Mouse (Mus musculus) cerebellum, postnatal 36 days (tissue): Measurements from ENCODE around the gene Tulp1.
A peak's percentile ranks its signal among the peaks of the same experiment; 100 is the strongest.
"Not testable (repeated sequence)": the region's sequence is repeated elsewhere in the genome, so short reads cannot be mapped to it uniquely, and the experiment has no call there.

Experiments
- DNase-seq, 2 experiments: peaks; one replicate each; pipeline ENCODE4 v3.0.0; 2021 to 2022; ENCODE audit warnings: mixed read lengths in 2 of 2

Tulp1 gene

DNA sequence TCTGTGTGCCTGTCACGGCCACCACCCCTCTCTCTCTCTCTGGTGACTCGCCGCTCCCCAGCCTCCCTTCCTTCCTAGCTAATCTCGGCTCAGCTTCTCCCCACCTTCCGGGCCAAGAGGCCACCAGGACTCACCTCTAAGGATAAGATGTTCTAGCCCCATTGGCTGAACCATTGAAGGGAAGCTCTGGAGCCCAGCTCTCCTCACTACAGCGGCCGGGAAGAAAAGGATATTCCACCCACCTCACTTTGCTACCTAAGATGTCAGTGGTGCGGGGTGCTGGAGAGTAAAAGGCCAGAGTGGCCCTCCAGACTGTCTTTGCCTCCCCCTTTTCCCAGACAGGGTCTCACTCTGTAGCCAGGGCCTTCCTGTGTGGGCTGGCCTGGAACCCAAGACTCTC, at the start of gene Tulp1:
Tulp1 (minus strand) TSS at position 101 of the 400 bp plus-strand sequence.
- DNase-seq = no peak

DNA sequence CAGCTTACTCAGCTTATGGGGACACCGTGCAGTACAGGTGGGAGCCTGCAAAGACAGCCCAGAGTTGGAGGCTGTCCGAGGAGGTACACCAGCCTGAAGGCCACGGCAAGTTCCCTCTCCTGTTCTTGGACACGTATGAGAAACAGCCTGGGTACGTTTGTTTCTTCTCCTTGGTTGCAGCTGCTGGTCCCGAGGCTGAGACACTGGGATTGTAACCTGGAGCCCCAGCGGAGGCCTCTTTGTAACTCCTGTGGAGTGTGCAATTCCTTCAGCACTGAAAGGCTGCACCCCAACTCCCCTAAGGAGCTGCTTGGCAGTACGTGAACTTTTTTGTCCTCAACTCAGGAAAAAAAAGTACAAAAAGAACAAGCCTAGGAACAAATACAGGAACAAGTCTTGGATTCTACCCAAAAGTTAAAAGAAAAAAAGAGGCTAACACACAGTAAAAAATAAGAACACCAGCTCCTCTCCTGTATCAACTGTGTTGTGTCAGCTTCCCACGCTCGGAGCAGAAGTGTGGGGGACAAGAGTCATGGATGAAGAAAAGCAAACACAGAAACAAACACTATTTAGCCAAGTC, 46.4 kb upstream of the Tulp1 start:
- no peak for DNase-seq

GRCm38 (mm10) chr17:28410731-28411130, 45.7 kb upstream of the Tulp1 start:
- no peak for DNase-seq

DNA sequence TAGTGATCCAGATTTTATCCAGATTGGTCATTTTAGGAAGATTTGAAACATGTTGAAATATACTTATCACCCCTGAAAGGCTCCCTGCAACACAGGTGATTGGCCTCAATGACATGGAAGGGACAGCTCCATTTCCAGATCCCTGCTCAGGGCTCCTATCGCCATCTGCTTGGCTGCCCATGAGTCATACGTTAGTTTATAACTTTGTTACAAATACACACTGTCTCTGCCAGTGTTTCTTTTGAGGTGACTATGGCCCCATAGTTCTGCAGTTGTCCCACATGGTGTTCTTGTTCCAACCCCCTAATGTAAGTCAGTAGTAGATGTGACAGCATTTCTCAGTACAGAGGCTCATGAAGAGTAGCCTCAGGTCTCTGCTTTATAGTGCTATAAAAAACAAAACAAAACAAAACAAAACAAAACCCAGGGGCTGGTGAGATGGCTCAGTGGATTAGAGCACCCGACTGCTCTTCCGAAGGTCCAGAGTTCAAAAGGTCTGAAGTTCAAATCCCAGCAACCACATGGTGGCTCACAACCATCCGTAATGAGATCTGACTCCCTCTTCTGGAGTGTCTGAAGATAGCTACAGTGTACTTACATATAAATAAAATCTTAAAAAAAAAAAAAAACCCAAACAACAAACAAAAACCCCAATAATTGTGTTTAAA, 43.4 kb upstream of the Tulp1 start:
- DNase-seq = no peak

GRCm38 (mm10) chr17:28407418-28408250, 42.6 kb upstream of the Tulp1 start:
- peak; percentile 75 to 81 for DNase-seq

DNA sequence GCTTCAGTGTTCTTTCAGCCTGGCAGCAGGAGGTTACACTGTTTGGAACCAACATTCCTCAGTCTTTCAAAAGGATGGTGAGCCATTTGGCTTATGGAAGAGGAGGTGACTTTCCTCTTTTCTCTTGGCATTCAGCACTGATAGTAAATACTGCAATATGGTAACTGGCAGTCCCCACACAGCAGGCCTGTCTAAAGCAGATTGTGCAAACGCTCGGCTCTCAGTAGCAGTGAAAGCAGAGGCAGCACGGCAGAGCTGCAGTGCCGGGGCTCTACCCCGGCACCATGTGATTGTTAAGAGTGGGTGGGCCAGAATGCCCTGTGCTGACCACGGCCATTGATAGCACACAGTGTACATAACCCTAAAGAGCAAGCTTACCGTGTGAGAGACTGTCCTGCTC, 41.4 kb upstream of the Tulp1 start:
- DNase-seq = no peak

- DNase-seq = not testable (repeated sequence)
Measured at GRCm38 (mm10) chr17:28404745-28405144, 39.7 kb upstream of the Tulp1 start.

- DNase-seq = no peak
Measured at GRCm38 (mm10) chr17:28404301-28404700, 39.3 kb upstream of the Tulp1 start.

DNA sequence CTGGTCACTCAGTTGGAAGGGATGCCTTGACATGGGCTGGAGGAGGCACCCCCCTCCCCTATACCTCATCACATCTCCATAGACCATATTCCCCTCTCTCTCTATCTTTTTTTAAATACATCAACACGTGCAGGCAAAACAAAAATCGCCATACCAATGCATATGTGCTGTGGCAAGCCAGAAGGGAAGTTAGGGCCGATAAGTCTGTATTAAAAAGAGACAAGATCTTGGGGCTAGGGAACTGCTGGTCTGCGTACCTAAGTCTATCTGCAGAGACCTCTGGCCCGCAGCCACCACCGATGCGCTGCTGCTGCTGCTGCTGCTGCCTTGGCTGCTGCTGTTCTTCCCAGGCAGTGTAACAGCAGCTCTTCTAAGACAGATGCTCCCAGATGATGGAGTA, 30.0 kb upstream of the Tulp1 start:
- DNase-seq = no peak

DNA sequence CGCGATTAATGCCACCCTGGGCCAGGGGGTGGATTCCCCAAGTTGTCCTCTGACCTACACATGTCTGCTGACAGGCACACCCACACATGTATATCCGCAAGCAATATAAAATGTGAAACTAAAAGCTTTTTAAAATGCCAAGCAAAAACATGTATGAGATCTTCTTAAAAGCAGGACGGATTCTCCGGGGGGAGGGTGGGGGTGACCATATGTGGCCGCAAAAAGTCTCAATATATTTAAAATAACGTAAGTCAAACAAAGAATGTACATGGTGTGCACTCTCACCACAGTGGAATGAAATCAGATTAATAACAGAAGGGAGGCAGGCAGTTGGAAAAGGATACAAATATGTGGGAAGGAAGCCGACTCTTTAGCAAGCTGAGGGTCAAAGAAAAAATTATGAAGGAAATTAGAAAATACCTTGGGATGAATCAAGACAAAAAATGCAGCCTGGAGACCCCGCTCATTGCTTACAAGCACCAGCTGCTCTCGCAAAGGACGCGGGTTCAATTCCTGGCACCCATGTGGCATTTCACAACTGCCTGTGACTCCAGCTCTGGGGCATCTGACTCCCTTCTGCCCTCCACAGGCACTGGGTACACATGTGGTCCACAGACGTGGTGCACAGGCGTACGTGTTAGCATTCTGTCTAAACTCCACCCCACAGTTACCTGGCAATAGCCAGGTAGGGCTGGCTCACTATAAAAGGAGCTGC, 29.2 kb upstream of the Tulp1 start:
- DNase-seq = no peak

DNA sequence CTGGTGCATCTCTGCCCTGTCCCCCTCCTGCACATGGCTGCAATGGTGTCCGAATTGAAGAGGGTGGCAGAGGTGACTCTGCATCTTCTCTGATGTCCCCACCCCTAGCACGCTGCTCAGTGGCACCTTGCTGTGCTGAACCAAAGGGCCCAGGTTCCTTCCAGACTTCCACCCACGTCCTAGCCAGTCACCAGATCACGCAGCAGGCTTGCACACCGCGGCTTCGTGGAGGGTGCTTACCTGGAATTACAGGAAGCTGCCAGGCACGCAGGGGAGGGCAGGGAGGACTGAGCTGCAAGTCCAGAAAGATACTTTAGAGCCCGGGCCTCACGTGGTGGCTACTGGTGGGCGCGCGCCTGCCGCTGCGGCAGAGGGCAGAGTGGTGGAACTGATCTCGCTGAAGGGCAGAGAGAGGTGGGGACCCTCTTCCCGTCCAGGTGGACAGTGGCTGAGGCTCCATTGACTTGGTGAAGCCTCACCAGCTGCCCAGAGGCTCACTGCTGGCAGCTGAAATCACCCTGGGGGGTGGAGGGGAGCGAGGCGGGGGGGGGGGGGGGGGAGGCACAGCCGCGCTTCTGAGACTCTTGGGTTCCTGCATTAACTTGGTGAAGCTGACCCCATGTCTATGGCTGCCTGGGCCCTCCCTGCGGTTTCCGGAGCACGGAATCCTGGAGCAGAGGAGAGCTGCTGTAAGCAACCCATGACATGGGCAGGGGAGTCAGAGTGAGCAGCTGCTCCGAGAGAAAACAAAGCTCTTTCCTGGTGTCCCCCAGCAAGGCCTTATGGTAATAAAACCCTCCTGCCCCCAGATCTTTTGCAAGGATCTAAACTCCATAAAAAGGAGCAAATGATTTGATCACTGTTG, 26.8 kb upstream of the Tulp1 start:
- no peak for DNase-seq

GRCm38 (mm10) chr17:28388534-28388933, 23.5 kb upstream of the Tulp1 start:
- no peak for DNase-seq

- DNase-seq = peak; percentile 87 to 88
Measured at GRCm38 (mm10) chr17:28386150-28386905, 21.3 kb upstream of the Tulp1 start.

- no peak for DNase-seq
Measured at GRCm38 (mm10) chr17:28384298-28384697, 19.3 kb upstream of the Tulp1 start.

- no peak for DNase-seq
Measured at GRCm38 (mm10) chr17:28380255-28380654, 15.2 kb upstream of the Tulp1 start.

- DNase-seq = no peak
Measured at GRCm38 (mm10) chr17:28375592-28376061, 10.6 kb upstream of the Tulp1 start.

DNA sequence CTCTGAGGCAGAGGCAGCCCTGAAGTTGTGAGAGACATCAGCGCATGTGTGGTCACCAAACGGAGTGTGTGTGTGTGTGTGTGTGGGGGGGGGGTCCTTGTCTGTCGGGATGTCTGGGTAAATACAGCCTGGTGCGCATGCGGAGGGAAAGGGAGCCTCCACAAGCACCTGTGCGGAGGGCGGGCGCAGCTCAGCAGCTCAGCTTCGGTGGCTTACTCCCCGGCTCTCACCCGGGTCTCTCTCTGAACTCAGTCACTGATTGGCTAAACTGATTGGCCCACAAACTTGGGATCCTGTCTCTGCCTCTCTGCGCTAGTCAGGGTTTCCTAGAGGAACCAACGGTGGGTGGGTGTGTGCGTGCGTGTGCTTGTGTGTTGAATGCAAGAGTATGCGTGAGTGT, 9.5 kb upstream of the Tulp1 start:
- no peak for DNase-seq

- DNase-seq = peak in 1 of 2 experiments; percentile 10
Measured at GRCm38 (mm10) chr17:28373821-28374220, 8.8 kb upstream of the Tulp1 start.

DNA sequence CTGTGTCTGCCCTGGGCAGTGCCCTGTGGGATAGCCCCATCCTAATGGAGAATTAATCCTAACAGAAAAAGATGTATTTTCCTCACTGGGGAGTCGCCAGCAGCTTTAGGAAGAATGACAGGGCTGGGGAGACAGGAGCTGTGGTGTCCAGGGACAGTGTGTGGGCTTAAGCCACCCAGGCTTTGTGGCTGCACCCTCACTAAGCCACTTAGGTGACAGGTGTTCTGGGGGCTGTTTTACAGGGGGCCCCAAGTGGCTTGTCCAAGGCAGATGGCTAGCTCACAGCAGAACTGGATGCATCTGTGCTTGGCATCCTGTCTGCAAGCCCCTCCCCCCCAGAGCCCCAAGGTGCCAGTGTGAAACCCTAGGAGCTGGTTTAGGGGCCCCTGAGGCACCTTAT, 6.9 kb upstream of the Tulp1 start:
- DNase-seq = no peak

GRCm38 (mm10) chr17:28371286-28371685, 6.3 kb upstream of the Tulp1 start:
- no peak for DNase-seq

DNA sequence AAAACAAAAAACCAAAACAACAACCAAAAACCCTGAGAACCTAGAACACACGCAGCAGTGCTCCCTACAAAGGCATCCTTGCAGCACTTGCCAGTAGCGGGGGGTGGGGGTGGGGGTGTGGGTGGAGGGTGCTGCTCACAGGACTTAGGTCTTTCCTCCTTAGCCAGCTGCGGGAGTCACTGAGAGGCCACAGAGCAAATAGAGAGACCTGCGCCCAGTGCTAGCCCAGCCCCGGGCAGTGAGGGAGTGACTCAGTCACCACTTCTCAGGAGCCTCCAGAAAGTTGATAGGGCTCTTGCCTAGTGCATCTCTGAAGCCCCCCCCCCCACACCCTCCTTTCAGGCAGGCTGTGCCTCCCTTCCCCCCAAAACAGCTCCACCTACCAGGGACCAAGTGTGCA, 4.0 kb upstream of the Tulp1 start:
- DNase-seq = no peak
